Mouse (Mus musculus): Measurements from ENCODE around the gene Tbc1d10c.

DNA sequence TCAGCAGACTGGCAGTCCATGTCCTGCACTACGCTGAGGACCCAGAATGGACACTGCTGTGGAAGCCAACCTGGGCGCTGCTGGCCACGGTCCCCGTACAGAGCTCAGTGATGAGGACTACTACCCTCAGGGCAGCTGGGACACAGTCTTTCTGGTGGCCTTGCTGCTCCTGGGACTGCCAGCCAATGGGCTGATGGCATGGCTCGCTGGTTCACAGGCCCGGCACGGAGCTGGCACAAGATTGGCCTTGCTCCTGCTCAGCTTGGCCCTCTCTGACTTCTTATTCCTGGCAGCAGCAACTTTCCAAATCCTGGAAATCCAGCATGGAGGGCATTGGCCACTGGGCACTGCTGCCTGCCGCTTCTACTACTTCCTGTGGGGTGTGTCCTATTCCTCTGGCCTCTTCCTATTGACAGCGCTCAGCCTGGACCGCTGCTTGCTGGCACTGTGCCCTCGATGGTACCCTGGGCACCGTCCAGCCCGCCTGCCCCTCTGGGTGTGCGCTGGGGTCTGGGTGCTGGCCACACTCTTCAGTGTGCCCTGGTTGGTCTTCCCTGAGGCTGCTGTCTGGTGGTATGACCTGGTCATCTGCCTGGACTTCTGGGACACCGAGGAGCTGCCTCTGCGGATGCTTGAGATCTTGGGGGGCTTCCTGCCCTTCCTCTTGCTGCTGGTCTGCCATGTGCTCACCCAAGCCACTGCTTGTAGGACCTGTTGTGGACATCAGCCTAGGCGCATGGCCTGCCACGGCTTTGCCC lies 48.5 kb downstream of the Tbc1d10c start:
- TF ChIP-seq CTCF (IDR thresholded peaks at IDR 0.05; ENCODE audit: extremely low read depth, insufficient read depth, insufficient read length, insufficient replicate concordance) (no peak), POLR2A (IDR thresholded peaks at IDR 0.05; ENCODE audit: low read depth, low read length) (no peak)
